Mouse (Mus musculus) ES-E14 (cell line): ENCODE results near the gene Oat.

ENCODE experiments used
- HCFC1 ChIP-seq: IDR thresholded peaks from 2 replicates; pipeline ENCODE4 v1.6.1; 2012; ENCODE audit warnings: low read length, inconsistent platforms, borderline replicate concordance; ENCODE audit not compliant: insufficient read depth
- ZC3H11A ChIP-seq: IDR thresholded peaks from 2 replicates; pipeline ENCODE4 v1.6.1; 2012; ENCODE audit warnings: low read depth, mild to moderate bottlenecking, inconsistent platforms, low read length, borderline replicate concordance

GRCm38 (mm10) chr7:132568817-132569216, 7.4 kb downstream of the Oat start:
- no peak for TF ChIP-seq HCFC1
- TF ChIP-seq ZC3H11A: no peak
